Mouse (Mus musculus) lung, postnatal 10 days (tissue): ENCODE measurements around the gene Zfp560.
A peak's percentile ranks its signal among the peaks of the same experiment; 100 is the strongest.
"Not testable (repeated sequence)": the region's sequence is repeated elsewhere in the genome, so short reads cannot be mapped to it uniquely, and the experiment has no call there.

Experiments
- DNase-seq: peaks from one replicate; pipeline ENCODE4 v3.0.0; 2021

Zfp560 gene

DNA sequence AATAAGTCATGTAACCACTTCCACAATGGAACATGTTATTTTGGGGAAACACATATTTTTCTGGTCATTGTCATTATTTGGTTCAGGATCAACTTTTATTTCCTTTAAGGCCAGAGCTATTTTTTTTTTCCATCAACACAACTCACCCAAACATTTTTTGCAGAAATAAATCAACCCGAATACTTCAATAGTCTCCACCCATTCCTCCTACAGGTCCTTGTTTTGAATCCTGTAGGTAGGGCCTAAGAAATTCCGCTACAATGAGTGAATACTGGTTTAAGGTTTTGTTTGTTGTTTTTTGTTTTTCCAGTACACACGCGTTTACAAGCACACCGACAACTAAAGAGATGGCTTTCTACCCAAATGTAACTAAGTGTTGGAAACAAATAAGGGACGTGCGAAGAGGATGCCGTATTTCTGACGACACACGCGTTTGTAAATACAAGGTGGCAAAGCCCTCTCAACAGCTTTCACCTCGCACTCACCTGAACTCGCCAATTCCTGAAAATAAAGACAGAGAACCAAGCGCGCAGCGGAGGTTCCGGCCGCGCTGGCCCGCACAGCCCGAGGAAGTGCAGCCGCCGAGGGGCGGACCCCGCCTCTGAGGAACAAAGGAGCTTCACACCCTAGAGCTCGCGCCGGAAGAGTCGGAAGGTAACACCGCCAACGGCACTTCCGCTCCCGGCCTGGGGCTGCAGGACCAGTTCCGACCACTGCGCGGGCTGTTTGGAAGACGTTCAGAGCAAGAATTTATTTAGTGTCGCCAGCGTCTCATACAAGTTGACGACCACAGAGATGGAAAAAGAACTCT lies at the start of gene Zfp560:
Gene Zfp560, minus strand, starts transcription at position 646 of the 811 bp plus-strand sequence.
- DNase-seq = peak; percentile 94

DNA sequence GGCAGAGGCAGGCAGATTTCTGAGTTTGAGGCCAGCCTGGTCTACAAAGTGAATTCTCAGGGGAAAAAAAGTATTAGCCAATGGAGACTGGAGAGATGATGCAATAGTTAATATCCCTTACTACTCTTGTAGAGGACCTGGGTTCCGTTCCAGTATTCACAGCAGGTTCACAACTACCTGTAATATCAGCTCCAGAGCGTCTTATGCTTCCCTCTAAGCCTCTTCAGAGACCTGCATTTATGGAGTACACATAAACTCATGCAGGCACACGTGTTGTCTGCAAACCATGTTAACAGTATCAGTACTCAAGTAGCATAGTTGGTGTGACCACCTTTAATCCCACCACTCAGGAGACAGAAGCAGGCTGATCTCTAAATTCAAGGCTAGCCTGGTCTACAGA lies 45.0 kb upstream of the Zfp560 start:
- DNase-seq = no peak

DNA sequence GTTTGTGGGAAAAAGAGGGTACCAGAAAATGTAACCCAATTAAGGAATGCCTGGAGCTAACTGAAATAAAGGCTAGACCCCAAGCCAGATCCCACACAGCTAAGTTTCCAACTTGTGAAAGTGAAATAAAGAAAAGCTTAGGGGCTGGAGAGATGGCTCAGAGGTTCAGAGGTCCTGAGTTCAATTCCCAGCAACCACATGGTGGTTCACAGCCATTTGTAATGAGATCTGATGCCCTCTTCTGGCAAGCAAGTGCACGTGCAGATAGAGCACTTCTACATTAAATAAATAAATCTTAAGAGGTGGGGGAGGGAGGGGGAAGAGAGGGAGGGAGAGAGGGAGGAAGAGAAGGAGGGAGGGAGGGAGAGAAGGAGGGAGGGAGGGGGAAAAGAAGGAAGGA lies 26.5 kb upstream of the Zfp560 start:
- no peak for DNase-seq

DNA sequence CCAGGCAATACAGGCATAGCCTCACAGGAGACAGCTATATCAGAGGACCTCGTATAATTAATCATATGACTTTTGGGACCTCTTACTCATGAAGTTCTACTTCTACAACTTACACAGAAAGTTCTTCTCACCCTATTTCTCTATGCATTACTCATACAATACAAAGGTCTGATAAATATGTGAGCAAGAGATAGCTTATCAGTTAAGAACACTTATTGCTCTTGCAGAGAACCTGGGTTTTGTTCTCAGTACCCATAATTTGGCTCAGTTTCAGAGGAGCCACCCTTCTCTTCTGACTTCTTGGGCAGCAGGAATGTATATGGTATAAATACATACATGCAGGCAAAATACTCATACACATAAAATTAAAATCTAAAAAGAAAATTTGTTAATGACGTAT lies 24.3 kb upstream of the Zfp560 start:
- no peak for DNase-seq

DNA sequence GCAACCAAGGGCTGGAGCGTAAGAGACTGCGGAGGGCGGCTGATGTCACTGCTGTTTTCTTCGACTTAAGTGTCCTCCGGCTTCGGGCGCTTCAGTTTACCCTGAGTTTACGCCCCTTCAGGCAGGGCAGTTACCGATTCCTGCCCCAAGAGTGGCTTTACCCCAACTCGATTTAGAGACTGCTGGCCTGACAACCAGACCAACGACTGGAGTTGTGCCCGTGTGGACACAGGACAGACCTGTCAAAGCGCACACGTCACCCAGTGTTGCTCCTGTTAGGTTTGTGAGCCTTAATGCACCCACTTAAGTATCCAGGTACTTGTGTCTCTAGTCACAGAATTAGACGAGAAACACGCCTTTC lies 346 bp upstream of the Zfp560 start:
- DNase-seq = no peak

DNA sequence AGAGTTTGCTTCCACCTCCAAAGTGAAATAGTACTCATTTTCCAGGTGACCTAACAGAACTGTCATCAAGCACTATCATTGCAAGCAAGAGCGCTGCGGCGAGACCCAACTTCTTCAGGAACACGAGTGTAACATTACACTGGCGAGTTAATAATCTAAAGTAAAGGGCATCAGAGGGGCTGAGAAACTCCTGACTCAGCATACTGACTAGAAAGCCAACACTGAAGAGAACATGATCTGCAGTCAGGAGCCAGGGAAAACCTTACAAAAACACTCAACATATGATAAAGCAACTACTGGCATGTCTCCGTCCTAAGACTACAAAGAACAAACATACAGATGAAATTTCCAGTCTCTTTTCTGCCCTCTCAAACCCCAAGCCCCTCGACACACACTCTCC lies 1.3 kb downstream of the Zfp560 start:
- DNase-seq = no peak

DNA sequence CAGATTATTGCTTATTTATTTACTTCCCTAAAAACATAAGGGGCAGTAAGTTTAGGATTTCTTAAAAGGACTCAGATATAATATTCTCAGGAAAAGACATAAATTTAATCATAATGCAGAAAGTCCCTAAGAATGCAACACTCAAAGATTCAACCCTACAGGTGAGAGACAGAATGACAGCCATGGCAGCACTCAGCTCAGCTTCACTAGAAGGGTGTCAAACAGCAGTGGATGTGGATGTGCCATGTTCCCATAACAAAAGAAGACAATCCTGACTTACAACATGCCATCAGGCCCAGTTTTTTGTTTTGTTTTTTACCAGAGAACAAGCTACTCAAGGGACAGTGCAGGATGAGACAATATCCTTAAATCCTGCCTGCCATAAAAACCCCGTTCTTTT lies 10.3 kb downstream of the Zfp560 start:
- DNase-seq = no peak

DNA sequence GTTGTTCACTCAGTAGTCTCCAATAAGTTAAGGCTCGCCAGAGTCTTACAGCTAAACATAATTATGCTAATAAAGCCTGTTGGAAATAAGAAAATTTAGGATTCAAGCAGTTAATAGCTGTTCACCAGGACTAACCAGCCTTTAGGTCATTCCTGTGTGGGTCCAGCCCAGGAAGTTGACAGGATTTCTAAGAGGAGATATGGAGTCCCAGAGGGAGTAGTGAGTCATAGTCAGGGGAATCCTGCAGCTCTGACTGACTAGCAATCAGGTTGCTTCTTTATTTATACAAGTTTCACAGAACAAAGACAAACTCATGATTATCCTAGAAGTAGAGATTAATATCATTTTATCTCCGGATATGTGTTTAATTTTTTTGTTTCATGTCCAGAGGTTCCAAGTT lies 17.7 kb downstream of the Zfp560 start:
- no peak for DNase-seq

DNA sequence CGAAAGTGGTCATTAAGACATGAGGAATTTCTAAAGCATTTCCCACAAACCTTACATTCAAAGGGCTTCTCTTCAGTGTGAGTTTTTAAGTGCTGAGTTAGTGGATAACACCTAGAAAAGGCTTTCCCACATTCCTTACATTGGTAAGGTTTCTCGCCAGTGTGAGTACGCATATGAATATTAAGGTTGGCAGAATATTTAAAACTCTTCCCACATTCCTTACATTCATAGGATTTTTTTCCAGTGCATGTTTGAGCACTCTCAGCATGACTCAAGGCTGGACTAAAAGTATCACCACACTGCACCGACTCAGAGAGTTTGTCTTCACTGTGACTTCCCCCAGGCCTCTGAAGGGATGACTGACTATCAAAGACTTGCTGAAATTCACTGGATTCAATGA lies 36.5 kb downstream of the Zfp560 start:
- no peak for DNase-seq

DNA sequence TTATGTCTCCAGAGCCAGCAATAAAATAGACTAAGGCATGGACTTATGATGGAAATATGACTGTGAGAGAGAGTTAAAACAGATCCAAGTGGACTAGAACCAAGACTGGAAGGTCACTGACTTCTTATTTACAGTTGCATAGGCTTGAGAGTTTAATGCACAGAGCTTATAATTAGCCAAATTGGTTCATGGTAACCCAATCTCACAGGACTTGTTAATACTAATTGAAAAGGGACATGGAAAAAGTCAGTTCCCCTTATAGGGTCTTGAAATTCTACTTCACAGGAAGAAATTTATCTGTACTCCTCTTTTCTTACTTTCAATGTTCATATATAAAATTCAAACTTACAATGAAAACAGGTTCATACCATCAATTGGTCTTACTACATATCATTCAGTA lies 49.0 kb downstream of the Zfp560 start, which contains the start of gene Olfr18:
Gene Olfr18, minus strand, starts transcription at position 101 of the 400 bp plus-strand sequence.
- DNase-seq = no peak

DNA sequence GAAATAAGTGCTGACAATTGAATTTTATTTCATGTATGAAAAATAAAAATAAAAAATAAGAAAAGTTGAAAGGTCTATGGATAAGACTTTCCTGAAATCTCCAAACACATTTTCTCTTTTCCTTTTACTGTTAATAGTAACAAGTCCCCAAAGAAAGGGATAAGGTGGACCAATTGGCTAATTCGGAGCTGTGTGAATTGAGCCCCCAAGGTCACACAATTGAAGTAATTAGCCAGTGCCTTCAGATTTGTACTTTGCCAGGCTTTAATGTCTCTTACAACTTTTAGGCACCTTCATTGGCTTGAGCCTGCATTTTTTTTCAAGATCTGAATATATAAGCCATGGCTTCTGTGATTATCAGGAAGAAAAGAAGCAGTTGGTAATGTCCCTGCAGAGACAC lies 86.7 kb downstream of the Zfp560 start, which contains the start of gene Olfr873:
Gene Olfr873, plus strand, starts transcription at position 301 of the 400 bp plus-strand sequence.
- no peak for DNase-seq

DNA sequence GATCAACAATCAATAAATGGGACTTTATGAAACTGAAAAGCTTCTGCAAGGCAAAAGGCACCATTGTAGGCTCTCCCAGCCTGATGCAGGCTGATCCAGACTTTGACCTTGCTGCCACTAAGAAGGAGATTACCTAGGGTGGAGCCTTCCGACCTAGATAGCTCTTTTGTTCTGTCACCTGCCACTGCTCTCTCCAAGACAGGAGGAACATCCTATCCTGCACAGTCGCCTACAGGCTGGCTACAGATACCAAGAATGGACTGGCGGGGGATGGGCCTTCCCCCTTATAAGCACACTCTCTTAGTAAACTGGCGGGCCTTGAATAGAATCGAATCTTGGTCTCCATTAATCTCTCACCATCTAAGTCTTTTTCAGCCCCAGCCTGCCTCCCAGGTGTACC lies 89.4 kb downstream of the Zfp560 start:
- not testable (repeated sequence) for DNase-seq
